Mouse (Mus musculus): ENCODE measurements at regions not wholly inside any gene's neighbourhood (a gene's known extent, or its start where the extent isn't known, plus 50 kb on each side); places are given as distances from the start of the nearest gene placed in this dataset.

GRCm38 (mm10) chr1:25008456-25009169, 330.2 kb downstream of the Lmbrd1 start:
- H3K9ac ChIP-seq: no peak overlapping the region
- H3K9me3 ChIP-seq: no peaks in the 10 kb centered on the region
- no peak overlapping the region for H3K4me2 ChIP-seq
- no peaks in the 10 kb centered on the region for H3K4me1 ChIP-seq (replicated peaks)
- H3K36me3 ChIP-seq: no peaks in the 10 kb centered on the region
- no peaks in the 10 kb centered on the region for H3K27me3 ChIP-seq
- H3K27ac ChIP-seq (replicated peaks): no peak overlapping the region
- H3K4me3 ChIP-seq: no peak overlapping the region
- peak; percentile 34; the same call in 1 of the 2 replicates for ATAC-seq (ENCODE audit: low FRiP score, low read depth)
- WGBS: 70% methylated on average over 8 of the region's 8 CpGs

- H3K36me3 ChIP-seq: no peaks in the 10 kb centered on the region
- no peaks in the 10 kb centered on the region for H3K9me3 ChIP-seq
- no peak overlapping the region for H3K27ac ChIP-seq (replicated peaks)
- ATAC-seq (ENCODE audit: low FRiP score, low read depth): no peak
- no peak overlapping the region for H3K4me2 ChIP-seq
- no peaks in the 10 kb centered on the region for H3K27me3 ChIP-seq
- no peak overlapping the region for H3K9ac ChIP-seq
- 74% methylated on average over 1 of the region's 1 CpGs for WGBS
- no peaks in the 10 kb centered on the region for H3K4me1 ChIP-seq (replicated peaks)
- no peak overlapping the region for H3K4me3 ChIP-seq
Observed at GRCm38 (mm10) chr1:25012754-25013153, 334.3 kb downstream of the Lmbrd1 start.

Measured in hindbrain, embryonic 15.5 days (tissue).